Comparison of ENCODE assay signal across 14 mouse cellular contexts in the genomic region with DNA sequence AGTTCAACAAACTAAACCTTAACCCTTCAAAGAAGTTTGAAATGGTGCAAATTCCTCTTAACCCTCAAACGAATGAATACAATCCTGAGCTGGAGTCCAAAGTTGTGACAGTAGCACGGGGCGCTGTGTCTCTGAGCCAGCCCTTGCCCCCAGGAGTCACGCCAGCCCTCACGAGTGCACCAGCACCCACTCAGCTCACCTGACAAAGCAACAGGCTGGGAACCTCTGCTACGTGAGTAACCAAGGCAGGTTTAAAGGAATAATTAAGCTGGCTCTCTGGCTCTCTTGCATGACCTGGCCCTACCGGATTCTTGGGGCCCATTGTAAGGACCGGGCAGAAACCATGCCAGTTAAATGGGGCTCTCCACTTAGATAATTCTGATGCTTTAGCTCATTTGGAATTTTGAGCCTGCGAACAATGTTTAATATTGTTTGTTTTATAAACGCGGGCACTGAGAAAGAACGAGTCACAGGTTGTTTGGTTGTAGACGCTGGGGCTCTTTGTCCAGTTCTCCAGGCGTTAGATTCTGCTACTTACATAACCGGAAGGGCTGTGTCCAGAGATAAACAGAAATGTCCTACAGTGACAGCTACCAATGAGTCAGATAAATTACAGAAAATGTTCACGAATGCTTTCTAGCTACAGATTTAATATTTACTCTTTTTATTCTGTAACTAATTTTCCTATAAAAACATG. TPM values are rescaled to one million over a fixed set of nuclear protein-coding genes. Genes with fewer than 3 reads are reported as not detected.
DNase-seq lines count a peak whose midpoint lies in the region; ATAC-seq and TF ChIP-seq lines count a peak whose summit lies in the region.
"Had no signal": no experiment of that assay in that cellular context is flagged by ENCODE, and none has a peak within 500 bp of the region (broad histone marks: within the 10 kb centered on the region; RNA-seq: fewer than 3 reads in every experiment).

No protein-coding gene starts in this region.

- peaks cover 7 to 15% of the 10 kb centered on the region in 2 experiments for H3K4me1 ChIP-seq in MEL (ENCODE audit: control insufficient read depth in 1 of 2, insufficient read depth in 2 of 2, low read length in 2 of 2)
- peaks cover 7% of the 10 kb centered on the region for H3K4me1 ChIP-seq in intestine, embryonic 16.5 days (ENCODE audit: control insufficient read depth, insufficient read depth, low read length)
- peaks cover 3% of the 10 kb centered on the region; the same call in 1 of the 2 replicates for H3K4me1 ChIP-seq in lung, postnatal 0 days (ENCODE audit: insufficient read depth, low read depth, low read length)
- H3K4me1 ChIP-seq: neural tube, embryonic 15.5 days had no signal

- peak; percentile 23 to 26 for DNase-seq in heart, adult 18-20 months
- no peak for DNase-seq in heart, adult 9 months (ENCODE audit: low spot score in 2 of 2)
- DNase-seq in MEL (ENCODE audit: low read depth, low spot score): peak; percentile 67
- DNase-seq in lung, postnatal 0 days (ENCODE audit: low spot score): peak; percentile 71
- DNase-seq in right cerebral cortex, postnatal 36 days (ENCODE audit: low spot score in 2 of 2): no peak
- DNase-seq: B cell, adult 2 months; cerebellum, postnatal 10 days; gastrocnemius, postnatal 25 days; thymus, postnatal 25 days had no signal

- H3K27me3 ChIP-seq in MEL (ENCODE audit: control insufficient read depth in 1 of 2, insufficient read depth in 2 of 2, low read length in 2 of 2): peaks cover 0 to 3% of the 10 kb centered on the region in 2 experiments; a peak in 2 of 4 replicates
- no peaks in the 10 kb centered on the region for H3K27me3 ChIP-seq in intestine, embryonic 16.5 days (replicated peaks; ENCODE audit: control insufficient read depth, insufficient read depth, low read length)
- H3K27me3 ChIP-seq in lung, postnatal 0 days (replicated peaks; ENCODE audit: insufficient read depth, low read length): no peaks in the 10 kb centered on the region
- H3K27me3 ChIP-seq: midbrain, embryonic 15.5 days; neural tube, embryonic 15.5 days had no signal

- no peaks in the 10 kb centered on the region; the same call in 1 of the 2 replicates for H3K79me2 ChIP-seq in MEL (ENCODE audit: control insufficient read depth, insufficient read depth, low read length, poor library complexity)

- no peak for TF ChIP-seq RAD21 in MEL (IDR thresholded peaks at IDR 0.05; ENCODE audit: low read depth, low read length)

- TF ChIP-seq CTCF in MEL (IDR thresholded peaks at IDR 0.05 in 2 of 3, conservative IDR thresholded peaks at IDR 0.05 in 1 of 3; ENCODE audit: control insufficient read depth in 1 of 3, insufficient read depth in 1 of 3, low read depth in 2 of 3, low read length in 3 of 3, poor library complexity in 1 of 3, severe bottlenecking in 1 of 3): no peak
- TF ChIP-seq CTCF in lung, postnatal 0 days (IDR thresholded peaks at IDR 0.05): no peak

- peaks cover 0 to 6% of the 10 kb centered on the region in 2 experiments; a peak in 2 of 4 replicates for H3K36me3 ChIP-seq in MEL (ENCODE audit: control insufficient read depth in 1 of 2, insufficient read depth in 2 of 2, low read length in 2 of 2)
- no peaks in the 10 kb centered on the region for H3K36me3 ChIP-seq in intestine, embryonic 16.5 days (ENCODE audit: control insufficient read depth, insufficient read depth, low read length)
- H3K36me3 ChIP-seq in lung, postnatal 0 days (ENCODE audit: insufficient read depth, low read length): no peaks in the 10 kb centered on the region
- H3K36me3 ChIP-seq: midbrain, embryonic 15.5 days; neural tube, embryonic 15.5 days had no signal

- ATAC-seq in intestine, embryonic 16.5 days: no peak
- peak; percentile 80 for ATAC-seq in lung, postnatal 0 days
- no peak for ATAC-seq in granulocyte monocyte progenitor cell, adult 5-6 weeks (replicated peaks; ENCODE audit: poor library complexity, severe bottlenecking)
- no peak for ATAC-seq in CD4-positive, CD25-positive, alpha-beta regulatory T cell, adult 4 months
- ATAC-seq: midbrain, embryonic 15.5 days had no signal

- no peak for TF ChIP-seq POLR2A in MEL (IDR thresholded peaks at IDR 0.05; ENCODE audit: control insufficient read depth in 1 of 2, insufficient read depth in 1 of 2, low read depth in 1 of 2, low read length in 2 of 2, poor library complexity in 1 of 2)

- peak overlapping the region; percentile 41 for H3K27ac ChIP-seq in MEL (ENCODE audit: control insufficient read depth, low read depth, low read length)
- no peak overlapping the region for H3K27ac ChIP-seq in intestine, embryonic 16.5 days (ENCODE audit: low read length)
- peak overlapping the region; percentile 72 for H3K27ac ChIP-seq in lung, postnatal 0 days (ENCODE audit: low read length)
- H3K27ac ChIP-seq: neural tube, embryonic 15.5 days had no signal

- no peaks in the 10 kb centered on the region for H3K9me3 ChIP-seq in MEL (replicated peaks; ENCODE audit: insufficient read depth, low read length)
- H3K9me3 ChIP-seq in intestine, embryonic 16.5 days (ENCODE audit: control insufficient read depth, low read length): no peaks in the 10 kb centered on the region; the same call in 1 of the 2 replicates
- H3K9me3 ChIP-seq in lung, postnatal 0 days (ENCODE audit: low read length): no peaks in the 10 kb centered on the region
- H3K9me3 ChIP-seq: midbrain, embryonic 15.5 days; neural tube, embryonic 15.5 days had no signal

- H3K9ac ChIP-seq in MEL (ENCODE audit: control insufficient read depth, low read depth, low read length, poor library complexity, severe bottlenecking): peak overlapping the region; percentile 37
- H3K9ac ChIP-seq in intestine, embryonic 16.5 days (ENCODE audit: low read depth, low read length): no peak overlapping the region; the same call in 1 of the 2 replicates
- H3K9ac ChIP-seq in lung, postnatal 0 days (replicated peaks; ENCODE audit: low read depth): no peak overlapping the region
- H3K9ac ChIP-seq: midbrain, embryonic 15.5 days; neural tube, embryonic 15.5 days had no signal

- H3K4me3 ChIP-seq in MEL (ENCODE audit: control insufficient read depth in 1 of 2, insufficient read depth in 1 of 2, low read depth in 2 of 2, low read length in 2 of 2): peak overlapping the region; percentile 38 to 42
- no peak overlapping the region for H3K4me3 ChIP-seq in intestine, embryonic 16.5 days (ENCODE audit: low read length)
- H3K4me3 ChIP-seq in lung, postnatal 0 days (ENCODE audit: low read depth, low read length): no peak overlapping the region; the same call in 1 of the 2 replicates
- H3K4me3 ChIP-seq: midbrain, embryonic 15.5 days; neural tube, embryonic 15.5 days had no signal

- H3K4me2 ChIP-seq in intestine, embryonic 16.5 days (ENCODE audit: low read depth, low read length): peak overlapping the region; percentile 22; the same call in 1 of the 2 replicates
- peak overlapping the region; percentile 33; the same call in 1 of the 2 replicates for H3K4me2 ChIP-seq in lung, postnatal 0 days (replicated peaks; ENCODE audit: low read depth, low read length)
- H3K4me2 ChIP-seq: midbrain, embryonic 15.5 days; neural tube, embryonic 15.5 days had no signal

- WGBS in intestine, embryonic 16.5 days: 48% methylated on average over 16 of the region's 16 CpGs
- WGBS in lung, postnatal 0 days: 21% methylated on average over 16 of the region's 16 CpGs

- peak; percentile 78 to 88 for TF ChIP-seq EP300 in MEL (IDR thresholded peaks at IDR 0.05; ENCODE audit: low read depth in 1 of 2, low read length in 2 of 2)
- peak; percentile 77 for TF ChIP-seq EP300 in lung, postnatal 0 days (IDR thresholded peaks at IDR 0.05)

TF ChIP-seq in MEL, 35 proteins besides CTCF, POLR2A, EP300 and RAD21:
- 0 out of 2 replicates have a peak, but pooled peaks have one; percentile 41 for TF ChIP-seq JUND (IDR thresholded peaks at IDR 0.05; ENCODE audit: low read depth, low read length)
- no peak for TF ChIP-seq SMC3 (IDR thresholded peaks at IDR 0.05; ENCODE audit: low read depth, low read length)
- TF ChIP-seq RCOR1 (IDR thresholded peaks at IDR 0.05; ENCODE audit: low read depth, low read length): peak; percentile 76
- no peak for TF ChIP-seq HCFC1 (IDR thresholded peaks at IDR 0.05; ENCODE audit: low read depth, low read length)
- no peak for TF ChIP-seq USF2 (IDR thresholded peaks at IDR 0.05; ENCODE audit: borderline replicate concordance in 1 of 2, insufficient read depth in 1 of 2, low read depth in 1 of 2, low read length in 2 of 2)
- TF ChIP-seq MYC (IDR thresholded peaks at IDR 0.05; ENCODE audit: low read depth, low read length): 0 out of 2 replicates have a peak, but pooled peaks have one; percentile 48
- TF ChIP-seq NRF1 (IDR thresholded peaks at IDR 0.05; ENCODE audit: insufficient read depth, low read depth, low read length, poor library complexity, severe bottlenecking): no peak
- TF ChIP-seq E2F4 (IDR thresholded peaks at IDR 0.05; ENCODE audit: borderline replicate concordance, low read depth, low read length): no peak
- peak; percentile 39; the same call in 1 of the 2 replicates for TF ChIP-seq ZNF384 (IDR thresholded peaks at IDR 0.05; ENCODE audit: low read depth, low read length)
- peak; percentile 84 for TF ChIP-seq TCF12 (IDR thresholded peaks at IDR 0.05; ENCODE audit: low read depth, low read length)
- no peak for TF ChIP-seq USF1 (IDR thresholded peaks at IDR 0.05; ENCODE audit: low read depth, low read length)
- TF ChIP-seq ETS1 (IDR thresholded peaks at IDR 0.05; ENCODE audit: low read depth, low read length): peak; percentile 58; the same call in 1 of the 2 replicates
- TF ChIP-seq MXI1 (IDR thresholded peaks at IDR 0.05; ENCODE audit: low read depth, low read length): peak; percentile 41; the same call in 1 of the 2 replicates
- peak; percentile 89 for TF ChIP-seq TAL1 (IDR thresholded peaks at IDR 0.05; ENCODE audit: low read length)
- peak; percentile 90 for TF ChIP-seq GATA1 (IDR thresholded peaks at IDR 0.05; ENCODE audit: low read depth, low read length)
- peak; percentile 43; the same call in 1 of the 2 replicates for TF ChIP-seq SIN3A (IDR thresholded peaks at IDR 0.05; ENCODE audit: low read length)
TF ChIP-seq in MEL: peak in this region for 10.

RNA-seq across cellular contexts. Expression of a gene that starts 10.5 kb away (rescaled TPM):
- 10 to 100 TPM; 12.9 to 15.9 TPM for total RNA-seq in heart, adult 18-20 months (2021)
- 8.2 and 9.3 TPM in 2 replicates for total RNA-seq in MEL (2012; rRNA removed)
- polyA plus RNA-seq in MEL (2012; ENCODE audit: insufficient read depth in 1 of 2, insufficient read length in 2 of 2, low read depth in 1 of 2, low replicate concordance in 2 of 2, missing spikeins in 1 of 2): 1 to 10 TPM in 1 of 2 experiments, not detected in 1; 6.4 TPM
- 2.8 and 3.3 TPM in 2 replicates for polyA plus RNA-seq in intestine, embryonic 16.5 days (2015; fragmentation: Nextera tagmentation; extraction: Ambion mirVana)
- polyA plus RNA-seq in lung, postnatal 0 days (2015; fragmentation: Nextera tagmentation; extraction: Ambion mirVana): 4.5 and 5.2 TPM in 2 replicates
- total RNA-seq in granulocyte monocyte progenitor cell, adult 5-6 weeks (2014; fragmentation: Nextera tagmentation): 13.7 and 15.7 TPM in 2 replicates
- 15.8 and 17.6 TPM in 2 replicates for total RNA-seq in granulocyte monocyte progenitor cell, adult 5-6 weeks (2017)
- under 1 TPM in 1 of 2 experiments, not detected in 1; 0.11 TPM for polyA plus RNA-seq in CD4-positive, CD25-positive, alpha-beta regulatory T cell, adult 4 months (2017; shearing (Covaris generic))

Comparison
In these comparisons a context has a peak if more than half of its experiments do, and no peak if none do; other contexts are left out.
1. DNase-seq: peak in heart, adult 18-20 months (2 of 2), MEL (single experiment) and lung, postnatal 0 days (single experiment); none in heart, adult 9 months (0 of 2) and right cerebral cortex, postnatal 36 days (0 of 2).
2. H3K4me3 ChIP-seq: peak in MEL (2 of 2); none in intestine, embryonic 16.5 days (single experiment) and lung, postnatal 0 days (single experiment).